Mouse (Mus musculus) limb, embryonic 13.5 days (tissue): ENCODE data around the gene Setd1b. TPM values are rescaled to one million over a fixed set of nuclear protein-coding genes. Genes with fewer than 3 reads are reported as not detected.
"Not testable (repeated sequence)": the region's sequence is repeated elsewhere in the genome, so short reads cannot be mapped to it uniquely, and the experiment has no call there.

Experiments used
- ATAC-seq: fragments of 200-750 bp; cut with Nextera tagmentation; 2 replicates; pipeline ENCODE4 v1.8.0; 2017; ENCODE audit warnings: low read depth, moderate number of reproducible peaks, moderate TSS enrichment; ENCODE audit not compliant: low FRiP score
- H3K27ac ChIP-seq: fragments of 300-500 bp; sonication (generic); 2 replicates; pipeline ENCODE4 v1.5.1; 2015; ENCODE audit warnings: inconsistent platforms, mild to moderate bottlenecking, moderate library complexity
- H3K27me3 ChIP-seq: fragments of 300-500 bp; sonication (generic); 2 replicates; pipeline ENCODE4 v1.6.1; 2015; ENCODE audit warnings: mild to moderate bottlenecking, inconsistent platforms
- H3K36me3 ChIP-seq: fragments of 300-500 bp; sonication (generic); 2 replicates; pipeline ENCODE4 v1.6.1; 2015; ENCODE audit warnings: inconsistent platforms, mild to moderate bottlenecking, moderate library complexity
- H3K4me1 ChIP-seq: fragments of 300-500 bp; sonication (generic); 2 replicates; pipeline ENCODE4 v1.6.1; 2015; ENCODE audit warnings: inconsistent platforms
- H3K4me2 ChIP-seq: fragments of 300-500 bp; sonication (generic); replicated peaks from 2 replicates; pipeline ENCODE4 v1.6.1; 2015; ENCODE audit warnings: inconsistent platforms, mild to moderate bottlenecking, moderate library complexity
- H3K4me3 ChIP-seq: fragments of 300-500 bp; sonication (generic); 2 replicates; pipeline ENCODE4 v1.5.1; 2015; ENCODE audit warnings: moderate library complexity, mild to moderate bottlenecking, inconsistent platforms
- H3K9ac ChIP-seq: fragments of 300-500 bp; sonication (generic); 2 replicates; pipeline ENCODE4 v1.6.1; 2015; ENCODE audit warnings: mild to moderate bottlenecking, inconsistent platforms
- H3K9me3 ChIP-seq: fragments of 300-500 bp; sonication (generic); 2 replicates; pipeline ENCODE4 v1.6.1; 2016; ENCODE audit warnings: inconsistent platforms
- WGBS: fragments of 180-500 bp; shearing (Covaris S2); methylation state at CpG from one replicate; pipeline ENCODE4 v1.1.7; 2015; 5-methylcytosine and 5-hydroxymethylcytosine counted together
- polyA plus RNA-seq: library from polyadenylated mRNA; unstranded; fragments of >200 nt; fragmentation: Nextera tagmentation; extraction: Ambion mirVana; gene quantifications from 2 replicates; pipeline ENCODE4 v1.2.1, GENCODE M21; 2015

Gene Setd1b
- polyA plus RNA-seq, 1 experiment from 2014 or later = 11.1 TPM

- Histone ChIP-seq H3K4me2 (no peak within 1 kb of the TSS), H3K27ac (no peak within 1 kb of the TSS), H3K36me3 (no peaks in the 10 kb centered on the region), H3K27me3 (no peaks in the 10 kb centered on the region), H3K9ac (no peak within 1 kb of the TSS), H3K9me3 (peaks cover 3% of the 10 kb centered on the region; the same call in 1 of the 2 replicates), H3K4me3 (no peak within 1 kb of the TSS), H3K4me1 (no peaks in the 10 kb centered on the region)
- no peak for ATAC-seq
- WGBS = 82% methylated on average over 10 of the region's 10 CpGs
These were observed 40.7 kb downstream of the Setd1b start, which contains the start of gene Hpd for GRCm38 (mm10) chr5:123182651-123183050. Gene Hpd (minus strand): TSS chr5:123182727.

DNA sequence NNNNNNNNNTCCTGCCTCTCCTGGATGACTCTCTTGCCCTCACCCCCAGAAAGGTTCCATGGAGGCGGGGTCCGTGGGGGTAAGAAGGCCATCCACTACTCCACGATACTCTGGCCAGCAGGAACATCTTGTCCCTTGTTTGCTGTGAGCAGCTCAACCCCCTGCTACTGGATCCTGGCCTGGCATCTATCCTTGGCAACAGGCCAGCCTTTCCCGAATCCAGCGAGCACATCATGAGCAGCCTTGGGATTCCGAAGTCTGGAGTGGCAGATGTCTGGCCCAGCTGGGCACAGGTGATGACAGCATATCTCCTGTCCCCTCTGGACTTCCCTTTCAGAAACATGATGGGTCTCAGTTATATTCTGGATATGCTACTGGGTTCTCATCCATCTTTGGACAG is 44.0 kb downstream of the Setd1b start:
- Histone ChIP-seq H3K4me1 (no peaks in the 10 kb centered on the region), H3K4me2 (no peak overlapping the region), H3K27me3 (no peaks in the 10 kb centered on the region), H3K4me3 (no peak overlapping the region), H3K9ac (no peak overlapping the region), H3K36me3 (no peaks in the 10 kb centered on the region), H3K9me3 (no peaks in the 10 kb centered on the region), H3K27ac (no peak overlapping the region)
- 83% methylated on average over 6 of the region's 6 CpGs for WGBS
- ATAC-seq = no peak

- H3K36me3 ChIP-seq = no peaks in the 10 kb centered on the region
- H3K27ac ChIP-seq = no peak overlapping the region
- no peaks in the 10 kb centered on the region for H3K9me3 ChIP-seq
- H3K4me3 ChIP-seq = no peak overlapping the region
- ATAC-seq = no peak
- WGBS = 87% methylated on average over 3 of the region's 3 CpGs
- no peaks in the 10 kb centered on the region for H3K4me1 ChIP-seq
- H3K9ac ChIP-seq = no peak overlapping the region
- H3K4me2 ChIP-seq = no peak overlapping the region
- H3K27me3 ChIP-seq = no peaks in the 10 kb centered on the region
These were observed 45.3 kb downstream of the Setd1b start for GRCm38 (mm10) chr5:123187306-123187705.

DNA sequence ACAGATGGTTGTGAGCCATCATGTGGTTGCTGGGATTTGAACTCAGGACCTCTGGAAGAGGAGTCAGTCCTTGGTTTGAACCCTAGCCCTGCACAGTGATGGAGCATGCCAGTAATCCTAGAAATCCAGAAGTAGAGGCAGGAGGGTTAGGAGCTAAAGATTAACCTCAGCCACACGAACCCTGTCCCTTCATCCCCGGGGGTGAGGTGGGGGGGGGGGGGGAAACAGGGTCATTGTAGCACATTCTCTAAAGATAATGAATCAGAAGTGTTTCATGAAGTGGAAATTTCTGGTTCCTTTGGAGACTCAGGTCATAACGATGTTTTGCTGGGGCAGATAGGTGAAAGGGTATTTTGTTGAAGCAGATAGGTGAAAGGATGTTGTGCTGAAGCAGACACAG is 48.9 kb downstream of the Setd1b start:
- ATAC-seq = no peak

GRCm38 (mm10) chr5:123191427-123191826 is 49.4 kb downstream of the Setd1b start:
- H3K4me3 ChIP-seq = no peak overlapping the region
- H3K9me3 ChIP-seq = no peaks in the 10 kb centered on the region
- no peak overlapping the region for H3K4me2 ChIP-seq
- ATAC-seq = no peak
- no peak overlapping the region for H3K27ac ChIP-seq
- no peaks in the 10 kb centered on the region for H3K4me1 ChIP-seq
- no peaks in the 10 kb centered on the region for H3K27me3 ChIP-seq
- no peak overlapping the region for H3K9ac ChIP-seq
- no peaks in the 10 kb centered on the region for H3K36me3 ChIP-seq
- 84% methylated on average over 6 of the region's 6 CpGs for WGBS

More for the DNA sequence above, 48.9 kb downstream of the Setd1b start:
- Histone ChIP-seq H3K4me3 (no peak overlapping the region), H3K36me3 (no peaks in the 10 kb centered on the region), H3K4me2 (no peak overlapping the region), H3K9ac (no peak overlapping the region), H3K4me1 (no peaks in the 10 kb centered on the region), H3K27me3 (no peaks in the 10 kb centered on the region), H3K27ac (no peak overlapping the region), H3K9me3 (no peaks in the 10 kb centered on the region)
- 84% methylated on average over 3 of the region's 3 CpGs for WGBS

GRCm38 (mm10) chr5:123192606-123193150 is 50.7 kb downstream of the Setd1b start:
- no peak overlapping the region for H3K9ac ChIP-seq
- H3K36me3 ChIP-seq = no peaks in the 10 kb centered on the region
- H3K9me3 ChIP-seq = no peaks in the 10 kb centered on the region
- no peaks in the 10 kb centered on the region for H3K4me1 ChIP-seq
- H3K4me3 ChIP-seq = no peak overlapping the region
- WGBS = 55% methylated on average over 9 of the region's 9 CpGs
- no peaks in the 10 kb centered on the region for H3K27me3 ChIP-seq
- ATAC-seq = no peak
- no peak overlapping the region for H3K4me2 ChIP-seq
- H3K27ac ChIP-seq = no peak overlapping the region

GRCm38 (mm10) chr5:123193436-123193835 is 51.4 kb downstream of the Setd1b start:
- Histone ChIP-seq H3K4me2 (no peak overlapping the region), H3K4me3 (no peak overlapping the region), H3K27ac (no peak overlapping the region), H3K36me3 (no peaks in the 10 kb centered on the region), H3K27me3 (no peaks in the 10 kb centered on the region), H3K9ac (no peak overlapping the region), H3K4me1 (no peaks in the 10 kb centered on the region), H3K9me3 (no peaks in the 10 kb centered on the region)
- no peak for ATAC-seq
- WGBS = 88% methylated on average over 5 of the region's 5 CpGs

DNA sequence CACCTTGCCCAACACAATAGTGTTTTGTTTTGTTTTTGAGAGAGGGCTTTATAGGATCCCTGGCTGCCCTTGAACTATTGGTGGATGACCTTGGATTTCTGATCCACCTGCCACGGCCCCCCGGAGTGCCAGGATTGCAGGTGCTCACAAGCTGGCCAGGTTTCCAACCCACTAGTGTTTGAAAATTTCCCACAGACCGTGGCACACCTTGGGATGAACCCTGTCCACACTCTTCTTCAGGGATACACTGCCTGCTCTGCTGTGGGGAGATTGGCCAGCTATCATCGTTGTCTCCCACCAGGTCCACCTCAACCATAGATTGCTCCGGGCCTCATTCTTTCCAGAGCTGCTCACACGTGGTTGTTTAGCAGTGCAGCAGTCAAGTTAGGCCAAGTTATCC is 52.9 kb downstream of the Setd1b start:
- no peaks in the 10 kb centered on the region for H3K36me3 ChIP-seq
- H3K9me3 ChIP-seq = no peaks in the 10 kb centered on the region
- no peak overlapping the region for H3K9ac ChIP-seq
- H3K27ac ChIP-seq = no peak overlapping the region
- H3K27me3 ChIP-seq = no peaks in the 10 kb centered on the region
- no peak overlapping the region for H3K4me2 ChIP-seq
- WGBS = 89% methylated on average over 6 of the region's 6 CpGs
- ATAC-seq = no peak
- no peak overlapping the region for H3K4me3 ChIP-seq
- H3K4me1 ChIP-seq = no peaks in the 10 kb centered on the region

- Histone ChIP-seq H3K27me3 (no peaks in the 10 kb centered on the region), H3K36me3 (no peaks in the 10 kb centered on the region), H3K4me3 (no peak overlapping the region), H3K4me2 (no peak overlapping the region), H3K4me1 (no peaks in the 10 kb centered on the region), H3K9ac (no peak overlapping the region), H3K27ac (no peak overlapping the region), H3K9me3 (no peaks in the 10 kb centered on the region)
- WGBS = 89% methylated on average over 16 of the region's 16 CpGs
- no peak for ATAC-seq
These were observed 53.6 kb downstream of the Setd1b start for GRCm38 (mm10) chr5:123195500-123196000.

DNA sequence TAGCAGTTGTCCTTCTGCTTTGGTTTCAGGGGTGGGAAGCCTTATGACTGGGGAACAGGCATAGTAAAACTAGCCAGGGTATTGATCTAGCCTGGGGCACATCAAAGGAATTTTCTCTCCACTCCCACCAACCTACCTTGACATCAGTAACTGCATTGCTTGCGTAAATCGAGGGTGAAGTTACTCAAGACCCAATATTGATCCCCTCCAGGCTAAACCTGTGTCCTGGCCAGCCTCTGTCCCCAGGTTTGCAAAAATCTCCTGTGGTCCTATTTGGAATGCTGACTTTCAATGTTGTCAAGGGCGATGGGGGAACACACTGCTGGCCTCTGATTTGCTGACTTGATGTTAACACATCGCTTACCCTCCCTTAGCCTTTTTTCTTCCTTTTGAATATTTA is 54.8 kb downstream of the Setd1b start:
- Histone ChIP-seq H3K4me3 (no peak overlapping the region), H3K9ac (no peak overlapping the region), H3K4me1 (no peaks in the 10 kb centered on the region), H3K36me3 (no peaks in the 10 kb centered on the region), H3K4me2 (no peak overlapping the region), H3K9me3 (no peaks in the 10 kb centered on the region), H3K27ac (no peak overlapping the region), H3K27me3 (no peaks in the 10 kb centered on the region)
- no peak for ATAC-seq
- 73% methylated on average over 4 of the region's 4 CpGs for WGBS

- no peaks in the 10 kb centered on the region for H3K4me1 ChIP-seq
- H3K27ac ChIP-seq = no peak overlapping the region
- ATAC-seq = no peak
- 83% methylated on average over 4 of the region's 4 CpGs for WGBS
- H3K27me3 ChIP-seq = no peaks in the 10 kb centered on the region
- H3K4me2 ChIP-seq = no peak overlapping the region
- no peaks in the 10 kb centered on the region for H3K36me3 ChIP-seq
- no peaks in the 10 kb centered on the region for H3K9me3 ChIP-seq
- no peak overlapping the region for H3K9ac ChIP-seq
- no peak overlapping the region for H3K4me3 ChIP-seq
These were observed 56.5 kb downstream of the Setd1b start for GRCm38 (mm10) chr5:123198523-123198922.

- H3K9me3 ChIP-seq, H3K9ac ChIP-seq, H3K4me3 ChIP-seq, ATAC-seq, H3K4me2 ChIP-seq, H3K27ac ChIP-seq, H3K4me1 ChIP-seq, H3K36me3 ChIP-seq, H3K27me3 ChIP-seq: not testable (repeated sequence)
- 84% methylated on average over 7 of the region's 7 CpGs for WGBS
These were observed 59.0 kb downstream of the Setd1b start for GRCm38 (mm10) chr5:123200816-123201522.

DNA sequence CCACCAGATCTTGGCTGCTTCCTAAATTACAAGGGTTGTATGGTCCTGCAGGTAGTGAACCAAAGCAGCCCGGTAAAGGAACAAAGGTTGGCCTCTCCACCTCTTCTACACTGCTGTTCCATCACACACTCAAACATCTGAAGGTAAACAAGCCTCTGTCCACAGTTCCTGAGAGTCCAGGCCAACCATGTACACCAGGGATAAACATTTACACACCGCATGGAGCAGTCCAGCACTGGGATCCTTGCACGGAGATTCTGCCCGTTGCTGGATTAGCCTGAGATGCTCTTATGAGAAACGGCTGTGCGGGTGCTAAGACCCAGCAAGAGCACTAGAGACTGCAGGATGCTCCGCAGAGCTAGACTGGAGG is 59.5 kb downstream of the Setd1b start:
- ATAC-seq = no peak
- Histone ChIP-seq H3K27ac (no peak overlapping the region), H3K9ac (no peak overlapping the region), H3K4me1 (no peaks in the 10 kb centered on the region), H3K4me3 (no peak overlapping the region), H3K27me3 (no peaks in the 10 kb centered on the region), H3K9me3 (peaks cover 6% of the 10 kb centered on the region; the same call in 1 of the 2 replicates), H3K4me2 (no peak overlapping the region), H3K36me3 (no peaks in the 10 kb centered on the region)
- 83% methylated on average over 7 of the region's 7 CpGs for WGBS
